Mouse (Mus musculus) left cerebral cortex, postnatal 10 days (tissue): ENCODE measurements around the gene Klhl22. TPM values are rescaled to one million over a fixed set of nuclear protein-coding genes. Genes with fewer than 3 reads are reported as not detected.
"Not testable (repeated sequence)": the region's sequence is repeated elsewhere in the genome, so short reads cannot be mapped to it uniquely, and the experiment has no call there.

ENCODE experiments used
- DNase-seq, 2 experiments: peaks; one replicate each; pipeline ENCODE4 v3.0.0; 2021 to 2022; ENCODE audit warnings: low spot score in 2 of 2, mixed read lengths in 1 of 2; ENCODE audit errors: extremely low spot score in 1 of 2
- intact Hi-C: fragments of 180-260 bp; cut with DNase I; formaldehyde crosslinking; loops from one replicate; pipeline ENCODE4 v1.15.1; 2025
- total RNA-seq, 2 experiments: library from RNA; stranded (reverse); gene quantifications; 2 replicates each; pipeline ENCODE4 v1.2.3; 2021

The Klhl22 gene
- 100 to 1,000 TPM in 1 of 2 experiments, 10 to 100 TPM in 1; 96.5 to 101 TPM for total RNA-seq

GRCm38 (mm10) chr16:17759344-17759773, at the start of gene Klhl22:
Gene Klhl22, plus strand, starts transcription at chr16:17759618.
- peak; percentile 85 to 95 for DNase-seq
- intact Hi-C loops: loop anchor here (5.0 kb wide), 1 partner anchor 48 kb away; no protein-coding TSS in a partner anchor

GRCm38 (mm10) chr16:17717791-17718190, 41.6 kb upstream of the Klhl22 start:
- no peak for DNase-seq
- intact Hi-C loops: no loop called here

GRCm38 (mm10) chr16:17721114-17721808, 38.2 kb upstream of the Klhl22 start:
- no peak for DNase-seq
- intact Hi-C loops: no loop called here

GRCm38 (mm10) chr16:17721822-17722460, 37.5 kb upstream of the Klhl22 start:
- DNase-seq: no peak
- intact Hi-C loops: no loop called here

GRCm38 (mm10) chr16:17722461-17723324, 36.7 kb upstream of the Klhl22 start:
- intact Hi-C loops: no loop called here
- DNase-seq: peak; percentile 90 to 95

GRCm38 (mm10) chr16:17723325-17723626, 36.1 kb upstream of the Klhl22 start:
- intact Hi-C loops: no loop called here
- DNase-seq: no peak

- no peak for DNase-seq
- intact Hi-C loops: no loop called here
These were observed 35.0 kb upstream of the Klhl22 start for GRCm38 (mm10) chr16:17724448-17724847.

- intact Hi-C loops: no loop called here
- peak in 1 of 2 experiments; percentile 48 for DNase-seq
These were observed 32.1 kb upstream of the Klhl22 start for GRCm38 (mm10) chr16:17727179-17727861.

- intact Hi-C loops: no loop called here
- no peak for DNase-seq
These were observed 29.4 kb upstream of the Klhl22 start for GRCm38 (mm10) chr16:17729974-17730373.

- DNase-seq: no peak
- intact Hi-C loops: no loop called here
These were observed 27.4 kb upstream of the Klhl22 start for GRCm38 (mm10) chr16:17732021-17732420.

- intact Hi-C loops: no loop called here
- DNase-seq: no peak
These were observed 27.0 kb upstream of the Klhl22 start for GRCm38 (mm10) chr16:17732431-17732830.

- DNase-seq: no peak
- intact Hi-C loops: no loop called here
These were observed 26.5 kb upstream of the Klhl22 start, which contains the start of gene Med15 for GRCm38 (mm10) chr16:17732841-17733340. Gene Med15, minus strand, starts transcription at chr16:17732891.

GRCm38 (mm10) chr16:17733646-17734045, 25.8 kb upstream of the Klhl22 start:
- intact Hi-C loops: no loop called here
- no peak for DNase-seq

- DNase-seq, intact Hi-C loops: not testable (repeated sequence)
These were observed 24.5 kb upstream of the Klhl22 start for GRCm38 (mm10) chr16:17734872-17735271.

- no peak for DNase-seq
- intact Hi-C loops: no loop called here
These were observed 23.3 kb upstream of the Klhl22 start for GRCm38 (mm10) chr16:17736156-17736555.

- intact Hi-C loops: no loop called here
- no peak for DNase-seq
These were observed 19.3 kb upstream of the Klhl22 start for GRCm38 (mm10) chr16:17740080-17740479.

- intact Hi-C loops: no loop called here
- DNase-seq: no peak
These were observed 16.6 kb upstream of the Klhl22 start for GRCm38 (mm10) chr16:17742810-17743209.

- intact Hi-C loops: no loop called here
- DNase-seq: peak in 1 of 2 experiments; percentile 35
These were observed 16.1 kb upstream of the Klhl22 start for GRCm38 (mm10) chr16:17743279-17743678.

- intact Hi-C loops: no loop called here
- DNase-seq: peak in 1 of 2 experiments; percentile 28
These were observed 14.9 kb upstream of the Klhl22 start for GRCm38 (mm10) chr16:17744536-17744935.
